Mouse (Mus musculus): ENCODE measurements around the gene Xab2. TPM values are rescaled to one million over a fixed set of nuclear protein-coding genes. Genes with fewer than 3 reads are reported as not detected.

The Xab2 gene
- total and polyA plus RNA-seq, 3 experiments: 49.9 to 60.7 (median 57.1) TPM

GRCm38 (mm10) chr8:3574546-3574945, 46.6 kb downstream of the Xab2 start:
- Histone ChIP-seq H3K4me1 (ENCODE audit: control insufficient read depth in 1 of 2, insufficient read depth in 2 of 2) (0 out of 4 replicates have a peak, but pooled peaks cover 0 to 4% of the 10 kb centered on the region in 2 experiments), H3K79me2 (replicated peaks; ENCODE audit: control insufficient read depth, extremely low read depth, insufficient read depth, poor library complexity, severe bottlenecking) (no peaks in the 10 kb centered on the region), H3K4me2 (ENCODE audit: insufficient read depth, low read depth, poor library complexity, severe bottlenecking) (no peak overlapping the region), H3K27me3 (replicated peaks) (peaks cover 18% of the 10 kb centered on the region), H3K9me3 (replicated peaks; ENCODE audit: low read length) (no peaks in the 10 kb centered on the region), H3K36me3 (replicated peaks in 1 of 2; ENCODE audit: control insufficient read depth in 1 of 2, insufficient read depth in 1 of 2, low read length in 1 of 2) (no peaks in the 10 kb centered on the region), H3K9ac (ENCODE audit: insufficient read depth, low read depth) (no peak overlapping the region), H3K27ac (ENCODE audit: insufficient read depth, low read depth) (no peak overlapping the region), H3K4me3 (replicated peaks in 1 of 3; ENCODE audit: low read depth in 2 of 3, low read length in 2 of 3, poor library complexity in 1 of 3) (no peak overlapping the region)
- in situ Hi-C loops (cut with MboI; ENCODE audit: low pct_ligation_motif_present, low pct_unique_long_range_greater_than_20kb, low sequenced_read_pairs) (loop anchor here (10.0 kb wide), 1 partner anchor 50 kb away; the partner anchor contains the start of genes Pcp2, Pet100 and Xab2), dilution Hi-C loops (cut with MboI; ENCODE audit: extremely low pct_ligation_motif_present, extremely low pct_unique_long_range_greater_than_20kb, low sequenced_read_pairs) (no loop called here)
- no peak for DNase-seq (ENCODE audit: extremely low read depth)
- TF ChIP-seq E2F4 (IDR thresholded peaks at IDR 0.05; ENCODE audit: insufficient replicate concordance, low read depth, low read length) (no peak), HCFC1 (IDR thresholded peaks at IDR 0.05; ENCODE audit: low read depth, low read length) (no peak), PAX5 (IDR thresholded peaks at IDR 0.05; ENCODE audit: low read length) (no peak), BHLHE40 (IDR thresholded peaks at IDR 0.05; ENCODE audit: low read depth, low read length) (no peak), MEF2A (IDR thresholded peaks at IDR 0.05; ENCODE audit: borderline replicate concordance, low read depth, low read length) (no peak), CHD2 (IDR thresholded peaks at IDR 0.05; ENCODE audit: low read length) (no peak), NRF1 (IDR thresholded peaks at IDR 0.05; ENCODE audit: low read depth, low read length) (no peak), POLR2AphosphoS2 (IDR thresholded peaks at IDR 0.05; ENCODE audit: low read depth, low read length) (no peak), ZC3H11A (IDR thresholded peaks at IDR 0.05; ENCODE audit: low read depth, low read length) (no peak), TBP (conservative IDR thresholded peaks at IDR 0.05; ENCODE audit: low read depth, low read length) (no peak)

DNA sequence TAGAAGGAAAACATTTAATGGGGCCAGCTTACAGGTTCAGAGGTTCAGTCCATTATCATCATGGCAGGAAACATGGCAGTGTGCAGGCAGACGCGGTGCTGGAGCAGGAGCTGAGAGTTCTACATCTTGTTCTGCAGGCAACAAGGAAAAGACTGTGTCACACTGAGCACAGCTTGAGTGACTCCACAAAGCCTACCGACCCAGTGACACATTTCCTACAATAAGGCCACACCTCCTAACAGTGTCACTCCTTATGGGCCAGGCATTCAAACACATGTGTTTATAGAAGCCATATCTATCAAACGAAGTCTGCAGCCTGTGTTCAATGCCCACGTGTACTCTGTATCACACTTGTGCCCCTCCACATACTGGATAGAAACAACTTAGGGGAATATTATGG, 51.3 kb downstream of the Xab2 start:
- dilution Hi-C loops (cut with MboI; ENCODE audit: extremely low pct_ligation_motif_present, extremely low pct_unique_long_range_greater_than_20kb, low sequenced_read_pairs) (no loop called here), in situ Hi-C loops (cut with MboI; ENCODE audit: low pct_ligation_motif_present, low pct_unique_long_range_greater_than_20kb, low sequenced_read_pairs) (loop anchor here (10.0 kb wide), 1 partner anchor 55 kb away; the partner anchor contains the start of genes Pcp2, Pet100 and Xab2)
- Histone ChIP-seq H3K27ac (ENCODE audit: insufficient read depth, low read depth) (no peak overlapping the region), H3K4me1 (ENCODE audit: control insufficient read depth in 1 of 2, insufficient read depth in 2 of 2) (peaks cover 0 to 5% of the 10 kb centered on the region in 2 experiments; a peak in 2 of 4 replicates), H3K9me3 (replicated peaks; ENCODE audit: low read length) (no peaks in the 10 kb centered on the region), H3K9ac (ENCODE audit: insufficient read depth, low read depth) (no peak overlapping the region), H3K27me3 (replicated peaks) (peaks cover 12% of the 10 kb centered on the region), H3K79me2 (replicated peaks; ENCODE audit: control insufficient read depth, extremely low read depth, insufficient read depth, poor library complexity, severe bottlenecking) (no peaks in the 10 kb centered on the region), H3K36me3 (replicated peaks in 1 of 2; ENCODE audit: control insufficient read depth in 1 of 2, insufficient read depth in 1 of 2, low read length in 1 of 2) (no peaks in the 10 kb centered on the region), H3K4me3 (replicated peaks in 1 of 3; ENCODE audit: low read depth in 2 of 3, low read length in 2 of 3, poor library complexity in 1 of 3) (no peak overlapping the region), H3K4me2 (ENCODE audit: insufficient read depth, low read depth, poor library complexity, severe bottlenecking) (no peak overlapping the region)
- DNase-seq (ENCODE audit: extremely low read depth): no peak
- TF ChIP-seq SMC3 (IDR thresholded peaks at IDR 0.05; ENCODE audit: low read depth, low read length) (no peak), PAX5 (IDR thresholded peaks at IDR 0.05; ENCODE audit: low read length) (no peak), MAX (IDR thresholded peaks at IDR 0.05; ENCODE audit: low read length) (no peak), KAT2A (IDR thresholded peaks at IDR 0.05; ENCODE audit: insufficient replicate concordance, low read length) (no peak), NELFE (IDR thresholded peaks at IDR 0.05; ENCODE audit: low read depth, low read length) (no peak), ELF1 (IDR thresholded peaks at IDR 0.05; ENCODE audit: low read depth, low read length) (no peak), TBP (conservative IDR thresholded peaks at IDR 0.05; ENCODE audit: low read depth, low read length) (no peak), BHLHE40 (IDR thresholded peaks at IDR 0.05; ENCODE audit: low read depth, low read length) (no peak), JUND (conservative IDR thresholded peaks at IDR 0.05; ENCODE audit: low read depth, low read length) (no peak), ZKSCAN1 (IDR thresholded peaks at IDR 0.05; ENCODE audit: borderline replicate concordance, low read depth, low read length) (no peak), RAD21 (IDR thresholded peaks at IDR 0.05; ENCODE audit: low read depth, low read length) (no peak), UBTF (IDR thresholded peaks at IDR 0.05; ENCODE audit: low read depth, low read length) (no peak), TCF12 (IDR thresholded peaks at IDR 0.05; ENCODE audit: low read depth, low read length) (no peak), IRF4 (IDR thresholded peaks at IDR 0.05; ENCODE audit: low read depth, low read length) (no peak), USF2 (conservative IDR thresholded peaks at IDR 0.05; ENCODE audit: low read depth, low read length) (no peak), POLR2A (IDR thresholded peaks at IDR 0.05; ENCODE audit: low read depth, low read length) (no peak), ZC3H11A (IDR thresholded peaks at IDR 0.05; ENCODE audit: low read depth, low read length) (no peak), HCFC1 (IDR thresholded peaks at IDR 0.05; ENCODE audit: low read depth, low read length) (no peak)
